Mouse (Mus musculus) liver, embryonic 14.5 days (tissue): Measurements from ENCODE around the gene Tmem208. TPM values are rescaled to one million over a fixed set of nuclear protein-coding genes. Genes with fewer than 3 reads are reported as not detected.

ENCODE experiments used
- ATAC-seq: fragments of 200-750 bp; cut with Nextera tagmentation; 2 replicates; pipeline ENCODE4 v1.8.0; 2017; ENCODE audit warnings: moderate number of reproducible peaks, mild to moderate bottlenecking, moderate library complexity; ENCODE audit not compliant: insufficient read depth
- DNase-seq, 3 experiments: peaks; one replicate each; pipeline ENCODE4 v3.0.0-alpha.2; 2012 to 2013; ENCODE audit warnings: low read depth in 3 of 3, low spot score in 3 of 3
- H3K27ac ChIP-seq: fragments of 300-500 bp; sonication (generic); 2 replicates; pipeline ENCODE4 v1.5.1; 2014; ENCODE audit warnings: moderate library complexity, mild to moderate bottlenecking, control low read depth, inconsistent platforms
- H3K27me3 ChIP-seq: fragments of 300-500 bp; sonication (generic); 2 replicates; pipeline ENCODE4 v1.6.1; 2014; ENCODE audit warnings: mild to moderate bottlenecking, low read length, moderate library complexity; ENCODE audit not compliant: control insufficient read depth, insufficient read depth
- H3K36me3 ChIP-seq: fragments of 300-500 bp; sonication (generic); replicated peaks from 2 replicates; pipeline ENCODE4 v1.6.1; 2014; ENCODE audit warnings: low read depth; ENCODE audit not compliant: control insufficient read depth, insufficient read depth
- H3K4me1 ChIP-seq, 2 experiments: fragments of 200-500 bp in 1 of 2; fragments of 300-500 bp in 1 of 2; sonication (generic) in 1 of 2; replicated peaks; 2 replicates each; pipeline ENCODE4 v1.6.1; 2012 to 2014; ENCODE audit warnings: antibody characterized with exemption in 1 of 2, inconsistent platforms in 1 of 2, low read length in 1 of 2; ENCODE audit not compliant: control insufficient read depth in 2 of 2, insufficient read depth in 2 of 2
- H3K4me2 ChIP-seq: fragments of 300-500 bp; sonication (generic); 2 replicates; pipeline ENCODE4 v1.6.1; 2014; ENCODE audit warnings: low read depth, mild to moderate bottlenecking, control low read depth, moderate library complexity
- H3K4me3 ChIP-seq, 2 experiments: fragments of 200-500 bp in 1 of 2; fragments of 300-500 bp in 1 of 2; sonication (generic) in 1 of 2; 2 replicates each; pipeline ENCODE4 v1.5.1; 2012 to 2014; ENCODE audit warnings: low read depth in 2 of 2, low read length in 2 of 2, mild to moderate bottlenecking in 2 of 2, control low read depth in 1 of 2, inconsistent platforms in 1 of 2, moderate library complexity in 1 of 2; ENCODE audit not compliant: insufficient read depth in 1 of 2
- H3K9ac ChIP-seq: fragments of 300-500 bp; sonication (generic); replicated peaks from 2 replicates; pipeline ENCODE4 v1.6.1; 2014; ENCODE audit warnings: mild to moderate bottlenecking, control low read depth, moderate library complexity
- H3K9me3 ChIP-seq: fragments of 300-500 bp; sonication (generic); 2 replicates; pipeline ENCODE4 v1.6.1; 2016; ENCODE audit warnings: low read length, mixed read lengths; ENCODE audit not compliant: control insufficient read depth
- CTCF ChIP-seq: IDR thresholded peaks from 2 replicates; pipeline ENCODE4 v1.5.1; 2016; ENCODE audit warnings: antibody characterized with exemption, low read depth, control low read depth
- EP300 ChIP-seq: IDR thresholded peaks from 2 replicates; pipeline ENCODE4 v1.6.1; 2016; ENCODE audit warnings: antibody characterized with exemption, low read depth
- WGBS: fragments of 180-500 bp; shearing (Covaris S2); extraction: QIAGEN DNeasy Blood & Tissue Kit; methylation state at CpG from one replicate; pipeline ENCODE4 v1.1.7; 2014; ENCODE audit not compliant: insufficient replicate concordance; 5-methylcytosine and 5-hydroxymethylcytosine counted together
- polyA plus RNA-seq, 2 experiments: library from polyadenylated mRNA; depleted of rRNA in 1 of 2; stranded (reverse) in 1 of 2; unstranded in 1 of 2; fragments of >200 nt; fragmentation: Nextera tagmentation in 1 of 2; extraction: Ambion mirVana in 1 of 2; gene quantifications; 2 replicates each; pipeline versions ENCODE4 v1.2.1 to v1.2.3; 2012 to 2014

The Tmem208 gene
- polyA plus RNA-seq, 2 experiments = 59.1 to 103 TPM

DNA sequence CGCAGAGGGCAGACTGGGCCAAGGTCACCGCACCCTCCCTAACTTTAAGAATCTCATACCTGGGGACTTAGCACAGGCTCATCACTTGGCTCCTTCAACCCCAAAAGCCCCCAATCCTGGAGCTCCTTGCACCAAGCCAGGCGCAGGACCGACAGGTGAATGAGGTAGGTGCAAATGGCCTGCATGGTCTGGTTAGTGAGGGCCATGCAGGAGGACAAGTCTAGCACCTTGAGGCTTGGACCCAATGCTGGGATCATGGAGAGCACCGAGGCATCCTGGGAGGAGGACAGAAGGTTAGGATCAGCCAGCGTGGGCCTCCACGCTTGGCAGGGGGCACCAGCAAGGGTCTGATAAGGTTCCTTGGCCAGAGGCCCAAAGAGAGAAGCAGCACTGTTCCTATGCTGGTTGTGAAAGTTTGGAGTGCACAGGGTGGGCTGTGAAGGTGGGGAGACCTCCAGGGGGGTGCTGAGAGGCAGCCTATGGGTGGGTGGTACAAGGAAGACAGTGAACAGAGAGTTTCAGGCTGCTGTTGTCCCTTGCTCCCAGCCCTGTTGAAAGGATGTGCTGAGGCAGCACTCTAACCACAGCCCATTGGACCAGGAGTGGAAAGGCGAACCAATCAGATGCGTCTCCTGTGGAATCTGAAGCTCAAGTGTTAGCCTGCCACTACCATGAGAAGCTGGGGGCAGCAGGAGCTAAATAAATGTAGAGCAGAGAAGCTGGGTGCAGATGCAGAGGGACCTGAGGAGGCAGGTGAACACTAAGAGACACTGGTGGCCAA, 12.3 kb upstream of the Tmem208 start:
- ATAC-seq (peak; percentile 40), DNase-seq (no peak)
- Histone ChIP-seq H3K9me3 (no peaks in the 10 kb centered on the region), H3K36me3 (peaks cover 78% of the 10 kb centered on the region), H3K27ac (peak overlapping the region; percentile 8; the same call in 1 of the 2 replicates), H3K9ac (peak overlapping the region; percentile 25; the same call in 1 of the 2 replicates), H3K4me1 (peaks cover 26 to 28% of the 10 kb centered on the region in 2 experiments), H3K27me3 (no peaks in the 10 kb centered on the region), H3K4me2 (peak overlapping the region; percentile 51), H3K4me3 (no peak overlapping the region)
- TF ChIP-seq CTCF = 0 out of 2 replicates have a peak, but pooled peaks have one; percentile 2
- no peak for TF ChIP-seq EP300
- WGBS = 73% methylated on average over 9 of the region's 9 CpGs

DNA sequence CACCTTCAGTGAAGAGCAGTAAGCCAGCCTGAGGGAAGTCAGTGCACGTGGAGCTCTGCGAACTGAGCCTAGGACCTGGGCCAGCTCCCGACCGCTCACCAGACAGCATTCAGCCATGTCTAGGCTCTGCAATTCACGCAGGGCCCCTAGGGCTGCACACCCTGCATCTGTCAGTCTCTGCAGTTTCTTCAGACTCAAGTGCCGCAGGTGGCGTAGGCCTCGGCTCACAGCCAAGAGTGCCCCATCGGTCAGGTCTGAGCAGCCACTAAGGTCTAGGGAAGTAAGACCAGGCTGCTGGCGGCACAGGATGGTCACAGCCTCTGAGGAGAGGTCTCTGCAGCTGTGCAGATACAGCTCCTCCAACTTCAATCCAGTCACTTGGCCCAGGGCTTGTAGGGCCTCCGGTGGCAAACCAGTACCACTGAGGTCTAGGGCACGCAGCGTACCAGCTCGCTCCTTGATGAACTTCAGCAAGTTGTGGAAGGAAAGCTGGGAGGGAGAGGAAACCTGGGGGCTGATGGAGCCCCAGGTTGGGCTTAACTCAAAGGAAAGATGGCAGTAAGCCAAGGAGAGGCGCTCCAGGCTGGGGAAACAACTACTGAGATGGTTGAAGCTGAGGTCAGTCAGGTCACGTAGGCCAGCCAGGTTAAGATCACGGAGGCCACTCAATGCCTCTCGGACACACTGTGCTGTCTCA, 10.9 kb upstream of the Tmem208 start:
- Histone ChIP-seq H3K9me3 (no peaks in the 10 kb centered on the region), H3K27me3 (no peaks in the 10 kb centered on the region), H3K9ac (no peak overlapping the region), H3K4me1 (peaks cover 39 to 41% of the 10 kb centered on the region in 2 experiments), H3K4me2 (no peak overlapping the region), H3K36me3 (peaks cover 72% of the 10 kb centered on the region), H3K27ac (no peak overlapping the region), H3K4me3 (no peak overlapping the region)
- WGBS = 92% methylated on average over 18 of the region's 18 CpGs
- DNase-seq = no peak
- ATAC-seq = no peak
- TF ChIP-seq EP300 (no peak), CTCF (no peak)

DNA sequence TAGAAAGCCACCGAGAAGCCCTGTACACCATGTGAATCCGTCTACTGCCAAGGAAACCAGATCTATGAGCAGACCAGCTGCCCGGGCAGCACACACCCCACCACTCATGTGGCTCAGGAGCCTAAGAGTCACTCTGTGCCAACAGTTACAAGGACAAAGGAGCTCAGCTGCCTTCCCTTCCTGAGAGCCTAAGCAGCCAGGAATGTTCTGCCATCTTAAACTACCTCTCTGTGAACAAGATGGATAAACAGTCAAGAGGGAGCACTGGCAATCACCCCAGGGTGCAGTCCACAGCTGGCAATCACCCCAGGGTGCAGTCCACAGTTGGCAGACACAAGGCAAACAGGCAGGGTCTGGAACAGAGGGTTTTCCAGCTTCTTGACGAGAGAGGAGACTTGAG, 8.2 kb upstream of the Tmem208 start:
- TF ChIP-seq CTCF = no peak
- TF ChIP-seq EP300 = no peak
- H3K9ac ChIP-seq = no peak overlapping the region
- H3K9me3 ChIP-seq = no peaks in the 10 kb centered on the region
- peaks cover 38 to 43% of the 10 kb centered on the region in 2 experiments for H3K4me1 ChIP-seq
- WGBS = 84% methylated on average over 4 of the region's 4 CpGs
- ATAC-seq = no peak
- no peaks in the 10 kb centered on the region for H3K27me3 ChIP-seq
- H3K4me2 ChIP-seq = no peak overlapping the region
- peaks cover 57% of the 10 kb centered on the region for H3K36me3 ChIP-seq
- no peak overlapping the region for H3K4me3 ChIP-seq
- no peak overlapping the region for H3K27ac ChIP-seq
- no peak for DNase-seq

DNA sequence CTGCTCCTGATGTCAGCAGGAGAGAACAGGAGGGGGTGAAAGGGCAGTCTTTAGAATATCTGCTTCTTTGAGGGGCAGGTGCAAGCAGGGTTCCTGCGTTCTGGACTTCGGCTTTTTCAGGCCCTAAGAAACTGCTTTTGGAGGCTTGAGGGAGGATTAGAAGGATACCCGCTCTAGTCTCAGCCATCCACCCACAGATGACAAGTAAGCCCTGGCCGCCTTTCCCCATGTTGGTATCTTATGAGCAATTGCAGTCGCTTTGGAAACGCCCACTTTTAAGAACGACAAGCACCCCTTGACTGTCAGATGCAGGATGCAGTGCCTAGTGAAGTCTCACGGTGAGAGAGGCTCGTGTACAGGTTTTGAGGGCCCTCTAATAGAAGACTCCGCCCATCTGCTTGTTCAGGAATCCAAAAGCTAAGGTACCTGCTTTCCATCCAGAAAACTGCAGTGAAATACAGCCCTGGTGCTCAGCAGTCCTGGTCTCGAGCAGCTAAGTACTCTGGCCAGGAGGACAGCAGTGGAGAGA, 7.4 kb upstream of the Tmem208 start:
- H3K36me3 ChIP-seq = peaks cover 50% of the 10 kb centered on the region
- H3K4me2 ChIP-seq = no peak overlapping the region
- H3K27me3 ChIP-seq = no peaks in the 10 kb centered on the region

DNA sequence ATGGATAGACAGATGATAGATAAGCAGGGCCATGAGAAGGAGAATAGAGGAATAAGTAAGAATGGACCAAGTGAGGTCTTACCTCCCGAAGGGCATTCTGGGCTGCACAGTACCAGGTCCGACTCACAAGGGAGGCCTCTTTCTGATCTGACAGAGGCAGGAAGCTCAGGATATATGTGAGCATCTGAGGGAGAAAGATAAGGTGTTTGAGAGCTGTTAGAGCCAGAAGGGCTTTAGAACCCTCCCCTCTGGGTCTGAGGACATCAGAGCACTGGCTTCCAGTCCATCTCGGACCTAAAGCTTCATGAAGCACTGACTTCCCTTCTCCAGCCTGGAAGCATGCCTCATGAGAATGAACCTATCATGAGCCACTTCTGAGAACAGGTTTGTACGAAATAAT, 3.0 kb upstream of the Tmem208 start:
- Histone ChIP-seq H3K4me3 (peak overlapping the region; percentile 64 to 75), H3K27me3 (no peaks in the 10 kb centered on the region), H3K4me1 (peaks cover 50 to 53% of the 10 kb centered on the region in 2 experiments), H3K36me3 (peaks cover 18% of the 10 kb centered on the region), H3K9me3 (no peaks in the 10 kb centered on the region), H3K9ac (peak overlapping the region; percentile 81), H3K4me2 (peak overlapping the region; percentile 89), H3K27ac (peak overlapping the region; percentile 98)
- DNase-seq (peak; percentile 75 to 82 (median 81)), ATAC-seq (peak; percentile 81)
- TF ChIP-seq CTCF (no peak), EP300 (peak; percentile 87)
- WGBS = 17% methylated on average over 4 of the region's 4 CpGs

More for the DNA sequence above, 7.4 kb upstream of the Tmem208 start:
- H3K4me1 ChIP-seq = peaks cover 38 to 42% of the 10 kb centered on the region in 2 experiments
- 76% methylated on average over 11 of the region's 11 CpGs for WGBS
- no peak for ATAC-seq
- no peaks in the 10 kb centered on the region for H3K9me3 ChIP-seq
- no peak for DNase-seq
- TF ChIP-seq EP300 (no peak), CTCF (no peak)
- no peak overlapping the region for H3K9ac ChIP-seq
- H3K27ac ChIP-seq = no peak overlapping the region
- no peak overlapping the region for H3K4me3 ChIP-seq
